Mouse (Mus musculus) spleen, postnatal 4 days (tissue): Measurements from ENCODE around the gene Uck1.

Experiments
- DNase-seq, 2 experiments: peaks; one replicate each; pipeline ENCODE4 v3.0.0; 2022; ENCODE audit warnings: low spot score in 2 of 2

Gene Uck1

DNA sequence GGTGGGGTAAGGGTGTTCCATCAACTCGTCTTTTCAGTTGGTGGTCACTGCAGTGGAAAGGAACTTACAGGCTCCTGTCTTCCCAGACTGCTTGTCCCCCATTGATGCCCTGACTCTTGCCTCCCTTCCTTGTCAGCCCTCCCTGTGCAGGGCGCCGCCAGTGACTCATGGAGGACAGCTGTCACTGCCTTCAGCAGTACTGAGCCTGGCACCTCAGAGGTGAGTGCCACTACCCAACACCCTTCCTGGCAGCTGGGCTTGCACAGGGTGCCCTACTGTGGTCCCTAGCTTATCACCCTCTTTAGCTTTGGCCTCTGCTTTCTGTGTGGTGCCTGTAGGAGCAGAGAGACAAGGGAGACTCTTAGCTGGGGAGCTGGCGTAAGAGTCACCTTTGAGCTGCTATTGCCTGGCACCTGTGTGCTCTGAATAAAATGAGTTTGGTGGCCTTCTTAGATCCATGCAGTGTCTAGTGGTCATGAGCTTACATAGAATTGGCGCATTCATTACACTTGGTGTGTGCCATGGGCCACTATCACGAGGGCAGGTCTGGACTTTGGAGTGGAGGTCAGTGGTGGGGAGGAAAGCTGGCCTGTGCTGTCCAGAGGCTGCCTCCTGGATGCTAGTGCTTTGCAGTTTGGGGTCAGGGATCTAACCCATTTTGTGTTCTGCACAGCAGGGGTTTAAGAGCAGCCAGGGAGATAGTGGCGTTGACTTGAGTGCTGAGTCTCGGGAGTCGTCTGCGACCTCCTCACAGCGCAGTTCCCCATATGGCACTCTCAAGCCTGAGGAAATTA lies 41.2 kb downstream of the Uck1 start:
- no peak for DNase-seq

DNA sequence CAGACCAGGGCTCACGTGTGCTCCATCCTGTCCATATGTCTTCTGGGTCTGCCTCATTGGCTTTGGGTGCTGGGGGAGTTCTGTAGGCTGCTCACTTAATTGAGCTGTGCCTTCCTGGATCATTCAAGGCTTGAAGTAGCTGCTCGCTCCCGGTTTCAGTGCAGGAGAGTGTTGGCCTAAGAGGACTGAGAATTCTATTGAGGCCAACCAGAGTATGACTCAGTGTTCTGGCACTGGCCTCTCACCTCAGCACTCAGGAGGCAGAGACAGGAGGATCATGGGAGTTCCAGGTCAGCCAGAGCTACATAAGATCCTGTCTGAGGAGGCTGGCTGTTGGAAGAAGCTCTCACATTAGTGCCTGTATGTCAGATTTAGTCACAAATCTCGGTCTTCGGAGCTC lies 41.8 kb downstream of the Uck1 start:
- no peak for DNase-seq

DNA sequence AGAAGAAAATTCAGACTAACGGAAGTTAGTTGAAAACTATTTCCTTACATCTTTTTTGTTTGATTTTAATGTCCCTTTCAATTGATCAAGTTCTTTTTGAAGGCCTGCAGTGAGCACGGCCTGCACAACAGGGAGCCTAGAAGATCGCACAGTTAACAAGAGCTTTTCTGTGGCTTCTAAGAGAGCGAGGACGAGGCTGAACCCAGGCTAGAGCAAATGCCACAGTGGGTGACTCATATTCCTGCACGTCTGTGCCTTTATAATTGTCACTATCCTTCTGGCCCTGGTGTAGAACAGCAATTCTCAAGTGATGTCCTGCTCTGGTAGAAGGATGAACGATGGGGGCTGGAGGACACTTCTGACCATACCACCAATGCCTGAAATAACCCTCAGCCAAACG lies 42.3 kb downstream of the Uck1 start:
- DNase-seq: no peak

DNA sequence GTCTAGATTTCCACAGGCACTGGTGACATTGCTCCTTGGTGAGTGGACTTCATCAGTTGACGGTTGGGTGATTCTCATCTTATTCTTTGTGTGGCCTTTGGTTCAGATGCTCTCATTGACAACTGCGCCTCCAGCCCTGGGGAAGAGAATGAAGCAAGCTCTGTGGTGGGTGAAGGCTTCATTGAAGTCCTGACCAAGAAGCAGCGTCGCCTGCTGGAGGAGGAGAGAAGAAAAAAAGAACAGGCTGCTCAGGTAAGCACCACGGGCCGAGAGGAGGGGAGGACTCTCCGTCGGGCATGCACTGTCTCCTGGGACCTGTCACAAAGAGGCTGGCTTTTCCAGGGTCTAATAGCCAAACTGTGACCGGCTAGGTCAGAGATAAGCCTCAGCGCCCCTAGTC lies 43.5 kb downstream of the Uck1 start:
- DNase-seq: no peak

DNA sequence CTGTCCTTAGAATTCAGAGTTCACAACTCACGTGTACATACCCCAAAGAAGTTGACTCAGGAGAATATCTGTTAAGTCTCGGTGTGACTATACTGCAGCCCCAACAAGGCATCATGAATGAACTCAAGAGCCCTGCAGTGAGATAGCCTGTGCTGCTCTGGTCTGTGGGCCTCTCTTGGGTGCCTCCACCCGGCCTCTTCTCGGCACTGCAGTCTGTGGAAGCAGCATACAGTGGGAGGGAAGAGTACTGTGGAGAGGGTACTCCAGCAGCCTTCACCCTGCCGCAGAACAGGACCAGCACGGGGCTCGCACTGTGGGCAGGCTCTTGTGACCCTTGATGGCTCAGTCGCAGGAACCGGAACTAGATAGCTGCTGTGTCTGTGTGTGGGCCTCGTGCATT lies 44.4 kb downstream of the Uck1 start:
- DNase-seq: no peak

DNA sequence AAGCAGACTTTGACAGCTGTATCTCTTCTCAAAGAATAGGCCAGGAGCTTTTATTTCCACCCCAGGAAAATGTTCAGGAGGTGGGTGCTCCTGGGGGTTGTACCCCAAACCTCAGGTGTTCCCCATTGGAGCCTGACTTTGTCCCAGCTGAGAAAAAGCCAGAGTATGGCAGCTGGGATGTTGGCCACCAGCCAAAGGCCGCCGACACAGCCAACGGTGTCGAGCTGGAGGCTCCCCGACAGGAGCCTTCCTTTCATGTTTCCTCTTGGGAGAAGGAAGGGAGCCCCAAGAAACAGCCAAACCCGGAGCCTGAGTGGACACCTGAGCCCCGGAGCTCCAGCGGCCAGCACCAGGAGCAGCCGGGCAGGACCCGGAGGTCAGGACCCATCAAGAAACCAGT lies 47.0 kb downstream of the Uck1 start:
- DNase-seq: no peak

DNA sequence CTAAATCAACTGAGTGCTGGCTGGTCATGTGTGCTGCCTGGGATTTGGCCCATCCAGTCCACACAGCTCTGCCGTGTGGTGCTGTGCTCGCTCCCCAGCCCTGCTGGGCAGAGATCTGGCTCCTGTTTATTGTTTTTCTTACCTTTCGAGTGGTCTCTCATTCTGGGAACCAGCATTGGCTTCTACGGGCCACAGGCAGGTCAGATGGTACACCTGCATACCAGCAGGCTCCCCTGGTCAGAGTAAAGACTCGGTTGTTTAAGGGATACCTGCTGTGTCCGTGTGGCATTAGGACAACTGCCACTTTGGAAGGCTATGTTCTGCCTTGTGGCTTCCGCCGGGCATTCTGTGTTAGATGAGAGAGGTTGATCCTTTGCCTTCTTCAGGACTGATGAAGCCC lies 48.3 kb downstream of the Uck1 start:
- DNase-seq: no peak

DNA sequence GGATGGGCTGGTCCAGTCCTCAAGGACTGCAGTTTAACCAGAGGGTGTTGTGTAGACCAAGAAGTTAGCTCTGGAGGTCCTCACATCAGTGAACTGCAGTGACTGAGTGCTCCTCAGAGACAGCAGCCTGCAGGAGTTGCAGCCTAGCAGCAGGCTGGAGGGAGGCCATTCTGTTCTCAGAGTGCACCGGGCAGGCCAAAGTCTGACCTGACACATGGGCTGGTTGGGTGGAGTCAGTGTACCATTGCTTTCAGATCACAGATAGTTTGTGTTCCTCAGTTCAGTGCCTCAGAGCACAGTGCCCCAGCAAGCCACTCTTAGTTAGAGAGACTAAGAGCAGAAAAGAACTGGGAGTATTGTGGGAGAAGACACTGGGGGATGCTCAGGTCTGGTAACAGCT lies 52.3 kb downstream of the Uck1 start:
- DNase-seq: no peak
